Mouse (Mus musculus) CH12.LX (cell line): ENCODE results near the gene Slc4a5. TPM values are rescaled to one million over a fixed set of nuclear protein-coding genes. Genes with fewer than 3 reads are reported as not detected.

Experiments
- DNase-seq: peaks from one replicate; pipeline ENCODE4 v3.0.0-alpha.2; 2013; ENCODE audit errors: extremely low read depth
- H3K27ac ChIP-seq: 2 replicates; pipeline ENCODE4 v1.5.1; 2012; ENCODE audit warnings: low read depth, mild to moderate bottlenecking, control low read depth, moderate library complexity; ENCODE audit not compliant: insufficient read depth
- H3K27me3 ChIP-seq: replicated peaks from 2 replicates; pipeline ENCODE3; 2012; ENCODE audit warnings: inconsistent platforms
- H3K36me3 ChIP-seq, 2 experiments: replicated peaks in 1 of 2; 2 replicates each; pipeline versions ENCODE3 to v1.6.1; 2012; ENCODE audit warnings: inconsistent platforms in 1 of 2, low read length in 1 of 2, mild to moderate bottlenecking in 1 of 2, mixed read lengths in 1 of 2, moderate library complexity in 1 of 2; ENCODE audit not compliant: control insufficient read depth in 1 of 2, insufficient read depth in 1 of 2
- H3K4me1 ChIP-seq, 2 experiments: 2 replicates each; pipeline ENCODE4 v1.6.1; 2012; ENCODE audit warnings: inconsistent platforms in 1 of 2, moderate library complexity in 1 of 2; ENCODE audit not compliant: insufficient read depth in 2 of 2, control insufficient read depth in 1 of 2
- H3K4me2 ChIP-seq: 2 replicates; pipeline ENCODE4 v1.6.1; 2012; ENCODE audit warnings: low read depth, mild to moderate bottlenecking, control low read depth; ENCODE audit not compliant: poor library complexity, insufficient read depth, severe bottlenecking
- H3K4me3 ChIP-seq, 3 experiments: fragments of 150-350 bp in 1 of 3; sonication (generic) in 1 of 3; replicated peaks in 1 of 3; 2 replicates each; pipeline versions ENCODE3 to v1.5.1; 2011 to 2012; ENCODE audit warnings: low read depth in 2 of 3, low read length in 2 of 3, mild to moderate bottlenecking in 2 of 3, moderate library complexity in 2 of 3, control low read depth in 1 of 3, improper control_type of control experiment in 1 of 3, inconsistent platforms in 1 of 3, mixed read lengths in 1 of 3; ENCODE audit not compliant: poor library complexity in 1 of 3
- H3K79me2 ChIP-seq: replicated peaks from 2 replicates; pipeline ENCODE4 v1.6.1; 2012; ENCODE audit warnings: mild to moderate bottlenecking, moderate library complexity; ENCODE audit not compliant: control insufficient read depth, poor library complexity, insufficient read depth, severe bottlenecking; ENCODE audit errors: extremely low read depth
- H3K9ac ChIP-seq: 2 replicates; pipeline ENCODE4 v1.6.1; 2012; ENCODE audit warnings: low read depth, mild to moderate bottlenecking, control low read depth, moderate library complexity; ENCODE audit not compliant: insufficient read depth
- H3K9me3 ChIP-seq: replicated peaks from 2 replicates; pipeline ENCODE3; 2012; ENCODE audit warnings: low read length, inconsistent platforms, mixed read lengths
- BHLHE40 ChIP-seq: IDR thresholded peaks from 2 replicates; pipeline ENCODE4 v1.6.1; 2011; ENCODE audit warnings: mild to moderate bottlenecking, low read depth, low read length, improper control_type of control experiment
- CHD2 ChIP-seq: IDR thresholded peaks from 2 replicates; pipeline ENCODE4 v1.6.1; 2011; ENCODE audit warnings: low read length, improper control_type of control experiment
- CTCF ChIP-seq, 2 experiments: IDR thresholded peaks in 1 of 2; conservative IDR thresholded peaks in 1 of 2; 2 replicates each; pipeline ENCODE4 v1.5.1; 2011 to 2012; ENCODE audit warnings: low read depth in 2 of 2, low read length in 2 of 2, improper control_type of control experiment in 1 of 2, inconsistent platforms in 1 of 2, mild to moderate bottlenecking in 1 of 2, moderate library complexity in 1 of 2
- E2F4 ChIP-seq: IDR thresholded peaks from 2 replicates; pipeline ENCODE4 v1.6.1; 2011; ENCODE audit warnings: low read depth, low read length, improper control_type of control experiment; ENCODE audit not compliant: insufficient replicate concordance
- ELF1 ChIP-seq: IDR thresholded peaks from 2 replicates; pipeline ENCODE4 v1.6.1; 2014; ENCODE audit warnings: low read depth, mild to moderate bottlenecking, inconsistent platforms, low read length, improper control_type of control experiment
- EP300 ChIP-seq: IDR thresholded peaks from 2 replicates; pipeline ENCODE4 v1.6.1; 2011; ENCODE audit warnings: low read length, improper control_type of control experiment
- ETS1 ChIP-seq: conservative IDR thresholded peaks from 2 replicates; pipeline ENCODE4 v1.6.1; 2012; ENCODE audit warnings: low read depth, mild to moderate bottlenecking, inconsistent platforms, low read length, improper control_type of control experiment, moderate library complexity
- GABPA ChIP-seq: IDR thresholded peaks from 2 replicates; pipeline ENCODE4 v1.6.1; 2012; ENCODE audit warnings: low read depth, low read length, improper control_type of control experiment, inconsistent platforms; ENCODE audit not compliant: insufficient replicate concordance
- IRF4 ChIP-seq: IDR thresholded peaks from 2 replicates; pipeline ENCODE4 v1.6.1; 2014; ENCODE audit warnings: low read depth, mild to moderate bottlenecking, inconsistent platforms, low read length, improper control_type of control experiment
- JUN ChIP-seq: IDR thresholded peaks from 2 replicates; pipeline ENCODE4 v1.6.1; 2011; ENCODE audit warnings: low read depth, mild to moderate bottlenecking, low read length, improper control_type of control experiment, moderate library complexity; ENCODE audit not compliant: insufficient read depth
- JUND ChIP-seq: conservative IDR thresholded peaks from 2 replicates; pipeline ENCODE4 v1.6.1; 2011; ENCODE audit warnings: low read depth, low read length, improper control_type of control experiment
- KAT2A ChIP-seq: IDR thresholded peaks from 2 replicates; pipeline ENCODE4 v1.6.1; 2012; ENCODE audit warnings: low read length, improper control_type of control experiment, inconsistent platforms; ENCODE audit not compliant: insufficient replicate concordance
- MAFK ChIP-seq: IDR thresholded peaks from 2 replicates; pipeline ENCODE4 v1.6.1; 2011; ENCODE audit warnings: low read length, improper control_type of control experiment; ENCODE audit not compliant: insufficient replicate concordance
- MAX ChIP-seq: IDR thresholded peaks from 2 replicates; pipeline ENCODE4 v1.6.1; 2011; ENCODE audit warnings: low read length, improper control_type of control experiment
- MEF2A ChIP-seq: IDR thresholded peaks from 2 replicates; pipeline ENCODE4 v1.6.1; 2014; ENCODE audit warnings: low read depth, mild to moderate bottlenecking, inconsistent platforms, low read length, improper control_type of control experiment, borderline replicate concordance
- MXI1 ChIP-seq: IDR thresholded peaks from 2 replicates; pipeline ENCODE4 v1.6.1; 2011; ENCODE audit warnings: mild to moderate bottlenecking, low read depth, low read length, improper control_type of control experiment
- MYC ChIP-seq: IDR thresholded peaks from 2 replicates; pipeline ENCODE4 v1.6.1; 2011; ENCODE audit warnings: low read depth, mild to moderate bottlenecking, improper control_type of control experiment, low read length
- NELFE ChIP-seq: IDR thresholded peaks from 2 replicates; pipeline ENCODE4 v1.6.1; 2011; ENCODE audit warnings: low read depth, low read length, improper control_type of control experiment
- PAX5 ChIP-seq: IDR thresholded peaks from 2 replicates; pipeline ENCODE4 v1.6.1; 2012; ENCODE audit warnings: low read length, inconsistent platforms, mixed read lengths
- POLR2A ChIP-seq: IDR thresholded peaks from 2 replicates; pipeline ENCODE4 v1.6.1; 2011; ENCODE audit warnings: low read depth, mild to moderate bottlenecking, improper control_type of control experiment, low read length
- POLR2AphosphoS2 ChIP-seq: IDR thresholded peaks from 2 replicates; pipeline ENCODE4 v1.6.1; 2011; ENCODE audit warnings: low read depth, low read length, improper control_type of control experiment
- RAD21 ChIP-seq: IDR thresholded peaks from 2 replicates; pipeline ENCODE4 v1.6.1; 2011; ENCODE audit warnings: low read depth, mild to moderate bottlenecking, low read length, improper control_type of control experiment, moderate library complexity
- SMC3 ChIP-seq: IDR thresholded peaks from 2 replicates; pipeline ENCODE4 v1.6.1; 2011; ENCODE audit warnings: low read depth, low read length, improper control_type of control experiment
- TCF12 ChIP-seq: IDR thresholded peaks from 2 replicates; pipeline ENCODE4 v1.6.1; 2014; ENCODE audit warnings: low read depth, mild to moderate bottlenecking, inconsistent platforms, low read length, improper control_type of control experiment
- UBTF ChIP-seq: IDR thresholded peaks from 2 replicates; pipeline ENCODE4 v1.6.1; 2012; ENCODE audit warnings: low read depth, mild to moderate bottlenecking, inconsistent platforms, low read length, improper control_type of control experiment, moderate library complexity
- USF1 ChIP-seq: IDR thresholded peaks from 2 replicates; pipeline ENCODE4 v1.6.1; 2014; ENCODE audit warnings: low read depth, mild to moderate bottlenecking, inconsistent platforms, low read length, improper control_type of control experiment
- USF2 ChIP-seq: conservative IDR thresholded peaks from 2 replicates; pipeline ENCODE4 v1.6.1; 2011; ENCODE audit warnings: low read depth, low read length, improper control_type of control experiment
- ZC3H11A ChIP-seq: IDR thresholded peaks from 2 replicates; pipeline ENCODE4 v1.6.1; 2012; ENCODE audit warnings: low read depth, mild to moderate bottlenecking, inconsistent platforms, low read length, improper control_type of control experiment
- ZKSCAN1 ChIP-seq: IDR thresholded peaks from 2 replicates; pipeline ENCODE4 v1.6.1; 2012; ENCODE audit warnings: low read depth, inconsistent platforms, low read length, improper control_type of control experiment, borderline replicate concordance
- ZMIZ1 ChIP-seq: IDR thresholded peaks from 2 replicates; pipeline ENCODE4 v1.6.1; 2012; ENCODE audit warnings: low read depth, mild to moderate bottlenecking, inconsistent platforms, low read length, improper control_type of control experiment
- ZNF384 ChIP-seq: IDR thresholded peaks from 2 replicates; pipeline ENCODE4 v1.6.1; 2012; ENCODE audit warnings: low read depth, low read length, improper control_type of control experiment, inconsistent platforms
- dilution Hi-C: fragments of 300-500 bp; cut with MboI; formaldehyde crosslinking; loops from 2 replicates; pipeline ENCODE4 v1.14.3; 2020; ENCODE audit warnings: low sequenced_read_pairs; ENCODE audit not compliant: extremely low pct_unique_long_range_greater_than_20kb, extremely low pct_ligation_motif_present
- in situ Hi-C: fragments of 300-500 bp; cut with MboI; formaldehyde crosslinking; loops from 3 replicates; pipeline ENCODE4 v1.14.3; 2019; ENCODE audit warnings: low sequenced_read_pairs, low pct_ligation_motif_present, low pct_unique_long_range_greater_than_20kb, mixed read lengths
- polyA plus RNA-seq: library from polyadenylated mRNA; unstranded; fragments of >175 nt; gene quantifications from 2 replicates; pipeline ENCODE4 v1.2.1, GENCODE M21; 2012; ENCODE audit warnings: low read depth; ENCODE audit not compliant: insufficient read length
- total RNA-seq, 2 experiments: library from RNA; depleted of rRNA; stranded (reverse); fragments of 300-350 nt in 1 of 2; fragments of >200 nt in 1 of 2; gene quantifications; 2 replicates each; pipeline ENCODE4 v1.2.3; 2012 to 2014

Gene Slc4a5
- total and polyA plus RNA-seq, 3 experiments, result 0.13 to 0.21 TPM; not detected in 1

DNA sequence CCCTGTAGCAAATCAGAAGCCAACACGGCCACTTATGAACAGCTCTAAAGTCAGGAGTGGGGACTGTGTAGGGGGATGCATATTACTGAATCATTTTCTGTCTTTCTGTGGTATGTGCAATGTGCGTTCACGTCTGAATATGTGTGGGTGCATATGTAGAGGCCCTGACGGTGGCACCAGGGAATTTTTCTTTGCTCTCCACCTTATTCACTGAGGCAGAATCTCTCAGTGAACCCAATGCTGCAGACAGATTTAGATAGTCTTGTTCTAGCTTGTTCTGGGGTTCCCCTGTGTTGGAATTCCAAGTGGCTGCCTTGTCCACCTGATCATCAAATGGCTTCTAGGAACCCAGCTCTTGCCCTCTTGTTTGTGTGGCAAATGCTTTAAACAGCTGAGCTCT lies 48.0 kb downstream of the Slc4a5 start:
- no peaks in the 10 kb centered on the region for H3K79me2 ChIP-seq
- in situ Hi-C loops, result no loop called here
- TF ChIP-seq IRF4, result no peak
- TF ChIP-seq E2F4, result no peak
- TF ChIP-seq MXI1, result no peak
- no peak for TF ChIP-seq NELFE
- no peak for TF ChIP-seq EP300
- TF ChIP-seq MAX, result no peak
- no peak for TF ChIP-seq USF2
- no peak for TF ChIP-seq BHLHE40
- no peak for TF ChIP-seq KAT2A
- TF ChIP-seq SMC3, result no peak
- H3K36me3 ChIP-seq, result no peaks in the 10 kb centered on the region
- DNase-seq, result no peak
- H3K9ac ChIP-seq, result peak overlapping the region; percentile 55; the same call in 1 of the 2 replicates
- peaks cover 3% of the 10 kb centered on the region for H3K9me3 ChIP-seq
- H3K4me1 ChIP-seq, result peaks cover 4 to 15% of the 10 kb centered on the region in 2 experiments; a peak in 3 of 4 replicates
- peak overlapping the region; percentile 22 to 46 (median 41) for H3K4me3 ChIP-seq
- H3K27ac ChIP-seq, result no peak overlapping the region
- dilution Hi-C loops, result no loop called here
- H3K27me3 ChIP-seq, result peaks cover 36% of the 10 kb centered on the region
- H3K4me2 ChIP-seq, result peak overlapping the region; percentile 53

DNA sequence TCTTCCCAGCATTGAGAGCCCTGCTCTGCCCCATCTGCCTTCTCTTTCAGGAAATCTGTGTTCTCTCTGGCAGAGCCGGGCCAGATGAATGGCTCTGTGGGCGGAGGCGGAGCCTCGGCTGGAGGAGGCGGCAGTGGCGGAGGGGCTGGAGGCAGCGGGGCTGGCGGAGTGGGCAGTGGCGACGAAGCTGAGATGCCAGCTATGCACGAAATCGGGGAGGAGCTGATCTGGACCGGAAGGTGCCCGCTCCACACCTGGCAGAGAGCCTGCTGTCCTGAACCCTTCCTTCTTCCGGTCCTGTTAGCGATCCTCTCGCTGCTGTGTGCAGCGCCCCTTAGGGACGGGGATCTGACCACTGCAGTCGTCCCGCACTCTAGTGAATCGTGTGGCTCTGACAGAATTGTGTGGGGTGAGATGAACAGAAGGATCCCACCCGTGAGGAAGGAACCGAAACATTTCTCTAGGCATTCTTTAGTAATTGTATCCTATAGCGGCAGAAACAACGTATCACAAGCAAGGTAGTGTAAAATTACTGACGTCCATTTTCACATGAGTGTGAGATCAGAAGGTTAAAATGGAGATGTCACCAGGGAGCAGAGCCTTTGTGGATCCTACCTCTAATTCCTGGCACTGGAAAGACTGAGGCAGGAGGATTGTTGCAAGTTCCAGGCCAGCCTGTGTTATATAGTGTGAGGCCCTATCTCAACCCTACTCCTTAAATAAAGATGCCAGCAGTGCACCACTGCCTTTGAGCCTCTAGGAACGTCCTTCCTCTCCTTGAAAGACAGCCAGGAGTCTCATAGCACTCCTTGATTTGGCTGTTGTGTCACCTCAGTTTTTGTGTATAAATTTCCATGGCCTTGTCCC lies 48.7 kb downstream of the Slc4a5 start:
- in situ Hi-C loops, result no loop called here
- Histone ChIP-seq H3K79me2 (no peaks in the 10 kb centered on the region), H3K36me3 (no peaks in the 10 kb centered on the region), H3K9ac (peak overlapping the region; percentile 55), H3K9me3 (peaks cover 3% of the 10 kb centered on the region), H3K27me3 (peaks cover 31% of the 10 kb centered on the region), H3K4me3 (peak overlapping the region; percentile 37 to 75 (median 46)), H3K27ac (no peak overlapping the region), H3K4me2 (peak overlapping the region; percentile 53), H3K4me1 (peaks cover 4 to 11% of the 10 kb centered on the region in 2 experiments; a peak in 3 of 4 replicates)
- DNase-seq, result peak; percentile 66
- dilution Hi-C loops, result no loop called here
- TF ChIP-seq JUN (no peak), TCF12 (peak; percentile 71), PAX5 (no peak), RAD21 (peak; percentile 40), ZMIZ1 (peak; percentile 59; the same call in 1 of the 2 replicates), MAFK (no peak), ELF1 (peak; percentile 90), NELFE (peak; percentile 69), ETS1 (no peak), UBTF (no peak), ZC3H11A (no peak), MAX (peak; percentile 32), GABPA (no peak), MEF2A (peak; percentile 57), BHLHE40 (peak; percentile 36; the same call in 1 of the 2 replicates), JUND (no peak), MYC (no peak), CTCF (conservative IDR thresholded peaks at IDR 0.05 in 1 of 2, IDR thresholded peaks at IDR 0.05 in 1 of 2; ENCODE audit: low read depth in 2 of 2, low read length in 2 of 2) (peak in 1 of 2 experiments; percentile 76; a peak in 2 of 4 replicates), CHD2 (0 out of 2 replicates have a peak, but pooled peaks have one; percentile 32), ZNF384 (no peak), KAT2A (0 out of 2 replicates have a peak, but pooled peaks have one; percentile 21), ZKSCAN1 (no peak), USF1 (no peak), SMC3 (peak; percentile 50), POLR2AphosphoS2 (no peak), POLR2A (peak; percentile 67)
